Mouse (Mus musculus): ENCODE data around the gene Klhl32.
"Not testable (repeated sequence)": the region's sequence is repeated elsewhere in the genome, so short reads cannot be mapped to it uniquely, and the experiment has no call there.

Klhl32 gene

GRCm38 (mm10) chr4:24850401-24851325, at the start of gene Klhl32:
Gene Klhl32, minus strand, starts transcription at chr4:24851124.
- peak; percentile 13 for DNase-seq (ENCODE audit: low read depth)

- no peak for DNase-seq (ENCODE audit: low read depth)
Measured at GRCm38 (mm10) chr4:24899146-24899545, 48.2 kb upstream of the Klhl32 start.

GRCm38 (mm10) chr4:24898636-24899035, 47.7 kb upstream of the Klhl32 start:
- no peak for DNase-seq (ENCODE audit: low read depth)

- DNase-seq (ENCODE audit: low read depth) = peak; percentile 90
Measured at GRCm38 (mm10) chr4:24897851-24898515, 47.1 kb upstream of the Klhl32 start, which contains the start of gene Ndufaf4. Gene Ndufaf4, plus strand, starts transcription at chr4:24898083.

GRCm38 (mm10) chr4:24897351-24897750, 46.4 kb upstream of the Klhl32 start:
- DNase-seq (ENCODE audit: low read depth) = no peak

GRCm38 (mm10) chr4:24896829-24897228, 45.9 kb upstream of the Klhl32 start:
- peak; percentile 52 for DNase-seq (ENCODE audit: low read depth)

GRCm38 (mm10) chr4:24894625-24895024, 43.7 kb upstream of the Klhl32 start:
- no peak for DNase-seq (ENCODE audit: low read depth)

GRCm38 (mm10) chr4:24892293-24892692, 41.4 kb upstream of the Klhl32 start:
- not testable (repeated sequence) for DNase-seq (ENCODE audit: low read depth)

- not testable (repeated sequence) for DNase-seq (ENCODE audit: low read depth)
Measured at GRCm38 (mm10) chr4:24889386-24889785, 38.5 kb upstream of the Klhl32 start.

- no peak for DNase-seq (ENCODE audit: low read depth)
Measured at GRCm38 (mm10) chr4:24869230-24869629, 18.3 kb upstream of the Klhl32 start.

GRCm38 (mm10) chr4:24865691-24866090, 14.8 kb upstream of the Klhl32 start:
- no peak for DNase-seq (ENCODE audit: low read depth)

GRCm38 (mm10) chr4:24847406-24847805, 3.5 kb downstream of the Klhl32 start:
- DNase-seq (ENCODE audit: low read depth) = no peak

GRCm38 (mm10) chr4:24845546-24845945, 5.4 kb downstream of the Klhl32 start:
- DNase-seq (ENCODE audit: low read depth) = no peak

GRCm38 (mm10) chr4:24838567-24838966, 12.4 kb downstream of the Klhl32 start:
- DNase-seq (ENCODE audit: low read depth) = no peak

GRCm38 (mm10) chr4:24835555-24835954, 15.4 kb downstream of the Klhl32 start:
- DNase-seq (ENCODE audit: low read depth) = no peak

- DNase-seq (ENCODE audit: low read depth) = no peak
Measured at GRCm38 (mm10) chr4:24808316-24808715, 42.6 kb downstream of the Klhl32 start.

GRCm38 (mm10) chr4:24801881-24802280, 49.0 kb downstream of the Klhl32 start:
- no peak for DNase-seq (ENCODE audit: low read depth)

- no peak for DNase-seq (ENCODE audit: low read depth)
Measured at GRCm38 (mm10) chr4:24801343-24801742, 49.6 kb downstream of the Klhl32 start.

GRCm38 (mm10) chr4:24800345-24800936, 50.5 kb downstream of the Klhl32 start:
- DNase-seq (ENCODE audit: low read depth) = no peak

- DNase-seq (ENCODE audit: low read depth) = no peak
Measured at GRCm38 (mm10) chr4:24799037-24799436, 51.9 kb downstream of the Klhl32 start.

- DNase-seq (ENCODE audit: low read depth) = no peak
Measured at GRCm38 (mm10) chr4:24797868-24798267, 53.1 kb downstream of the Klhl32 start.

- DNase-seq (ENCODE audit: low read depth) = no peak
Measured at GRCm38 (mm10) chr4:24797280-24797679, 53.6 kb downstream of the Klhl32 start.

- no peak for DNase-seq (ENCODE audit: low read depth)
Measured at GRCm38 (mm10) chr4:24796229-24796628, 54.7 kb downstream of the Klhl32 start.
